Mouse (Mus musculus) cerebellum, postnatal 14 days (tissue): ENCODE measurements at regions not wholly inside any gene's neighbourhood (a gene's known extent, or its start where the extent isn't known, plus 50 kb on each side); places are given as distances from the start of the nearest gene placed in this dataset.

Experiments used
- DNase-seq, 2 experiments: peaks; one replicate each; pipeline ENCODE4 v3.0.0; 2021; ENCODE audit warnings: mixed read lengths in 2 of 2

DNA sequence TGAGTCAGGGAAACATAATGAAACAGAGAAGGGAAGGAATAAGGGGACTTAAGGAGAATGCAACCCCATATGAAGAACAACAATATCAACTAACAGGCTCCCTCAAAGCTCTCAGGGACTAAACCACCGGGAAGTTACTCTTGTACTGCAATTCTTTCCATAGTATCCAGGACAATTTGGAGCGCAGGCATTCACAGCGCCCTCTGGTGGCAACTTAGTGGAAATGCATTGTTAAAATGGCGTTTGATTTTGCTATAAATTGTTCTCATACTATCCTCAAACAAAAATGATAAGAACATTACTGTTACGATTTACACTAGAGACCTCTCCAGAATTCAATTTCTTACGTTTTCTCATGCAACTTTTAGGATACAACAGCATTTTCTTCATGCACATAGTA is 1126.1 kb downstream of the Pcdh9 start:
- peak; percentile 7 for DNase-seq

DNA sequence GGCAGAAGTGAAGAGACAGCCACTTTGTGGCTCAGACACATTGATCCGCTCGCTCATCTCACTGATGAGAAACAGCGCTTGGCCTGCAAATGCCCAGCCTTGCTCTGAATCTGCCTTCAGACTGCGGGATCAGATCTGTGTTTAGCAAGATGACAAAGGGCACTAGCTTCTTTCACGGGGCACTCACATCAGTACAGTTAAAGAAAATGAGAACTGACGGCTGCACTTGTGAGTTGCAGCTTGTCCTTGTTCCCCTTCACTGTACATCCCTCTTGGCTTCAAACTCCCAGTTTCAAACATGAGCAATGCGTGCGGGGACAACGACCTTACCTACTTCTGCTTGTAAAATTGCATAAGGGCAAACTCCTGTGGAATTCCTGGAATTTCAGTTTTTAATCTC is 1135.8 kb downstream of the Pcdh9 start:
- DNase-seq: no peak

DNA sequence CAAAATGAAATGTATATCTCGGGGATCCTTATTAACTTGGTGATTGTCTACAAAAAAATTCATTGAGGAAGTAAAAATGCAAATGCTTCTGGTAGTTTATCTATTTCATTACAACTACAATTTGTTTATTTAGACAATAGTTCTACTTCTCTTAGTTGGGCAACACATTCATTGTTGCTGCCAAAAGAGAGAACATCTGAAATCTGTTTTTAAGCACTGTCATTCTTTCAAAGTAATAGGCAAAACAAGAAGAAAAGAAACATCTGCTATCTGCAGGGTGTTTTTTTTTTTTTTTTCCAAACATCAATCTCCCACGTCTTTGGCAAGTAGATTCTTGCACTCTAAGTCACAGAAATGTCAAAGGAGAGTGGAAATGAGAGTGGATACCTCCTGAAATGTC is 1172.8 kb downstream of the Pcdh9 start:
- no peak for DNase-seq

DNA sequence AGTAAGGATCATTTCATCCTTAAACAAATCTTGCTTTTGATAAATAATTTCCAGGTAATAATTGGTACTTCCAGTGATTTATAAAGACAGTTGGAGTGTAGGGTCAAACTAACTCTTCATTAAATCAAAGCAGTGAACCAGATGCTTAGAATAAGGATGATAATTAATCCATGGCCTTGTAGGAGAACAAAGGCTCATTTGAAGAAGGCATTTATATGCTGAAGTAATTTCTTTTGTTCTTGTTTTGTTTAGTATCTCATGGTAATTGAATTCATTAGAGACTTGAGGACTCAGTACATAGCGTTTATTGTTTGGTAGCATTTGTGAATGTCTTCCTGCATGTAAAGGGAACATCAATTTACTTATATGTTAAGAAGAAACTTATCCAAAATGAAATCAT is 1202.3 kb downstream of the Pcdh9 start:
- no peak for DNase-seq

DNA sequence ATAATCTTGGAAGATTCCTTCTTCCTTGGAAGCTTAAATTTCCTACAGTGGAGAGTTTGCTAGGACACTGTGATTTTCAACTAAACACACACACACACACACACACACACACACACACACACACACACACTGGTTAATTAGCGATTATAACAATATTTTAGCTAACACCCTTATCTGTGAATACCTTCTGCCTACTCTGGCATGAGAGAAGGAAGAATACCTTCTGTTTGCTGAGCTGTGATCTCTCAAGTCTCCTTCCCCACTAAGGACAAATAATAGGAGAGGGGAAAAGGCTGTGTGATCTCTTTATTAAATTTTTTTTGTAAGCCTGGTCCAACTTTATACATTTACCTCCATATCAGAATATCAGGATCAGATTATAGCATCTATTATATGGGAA is 1203.4 kb downstream of the Pcdh9 start:
- no peak for DNase-seq

DNA sequence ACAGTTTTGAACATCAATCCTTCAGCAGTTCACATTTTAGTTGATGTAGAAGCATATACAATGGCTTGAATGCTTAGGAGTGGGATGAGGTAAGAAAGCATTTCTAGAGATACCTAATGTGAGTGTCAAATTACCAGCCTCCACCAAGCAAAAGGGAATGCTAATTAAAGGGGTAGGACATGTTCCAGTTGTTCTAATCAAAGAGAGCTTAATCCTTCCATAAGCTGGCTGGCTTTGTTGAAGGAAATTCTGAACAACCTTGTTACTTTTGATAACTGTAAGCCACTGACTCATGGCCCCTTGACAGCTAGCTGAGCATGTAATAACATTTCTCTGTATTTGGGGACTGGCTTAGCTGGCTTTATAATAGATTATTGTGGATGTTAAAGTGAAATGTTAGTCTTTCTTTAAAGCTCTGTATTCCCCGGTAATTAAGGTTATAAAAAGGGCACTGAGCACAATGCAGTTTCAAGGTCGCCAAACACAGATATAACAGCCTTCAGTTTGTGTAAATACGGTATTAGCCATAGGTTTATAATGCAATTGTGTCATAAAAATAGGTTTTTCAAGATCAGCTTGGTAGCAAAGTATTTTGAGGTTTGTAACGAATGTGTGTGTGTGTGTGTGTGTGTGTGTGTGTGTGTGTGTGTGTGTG is 1211.5 kb downstream of the Pcdh9 start:
- no peak for DNase-seq

DNA sequence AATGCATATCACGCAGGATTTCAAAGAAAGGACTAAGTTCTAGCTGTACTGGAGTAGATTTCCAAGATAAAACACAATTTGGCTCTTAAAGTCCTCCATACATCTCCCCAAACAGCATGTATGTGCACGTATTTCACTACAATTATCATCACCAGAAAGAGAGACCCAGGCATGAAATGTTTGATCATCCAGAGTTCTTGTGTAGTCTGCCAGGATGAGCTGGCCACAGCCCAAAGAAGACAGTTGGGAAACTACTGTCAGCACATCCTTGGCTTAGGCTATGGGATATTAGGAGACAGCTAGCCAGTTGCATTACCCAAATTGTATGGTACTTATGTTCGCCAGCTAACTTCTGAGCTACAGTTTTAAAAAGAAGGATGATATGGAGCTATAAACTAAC is 1216.3 kb downstream of the Pcdh9 start:
- peak; percentile 62 to 64 for DNase-seq
